Mouse (Mus musculus) liver, postnatal 0 days (tissue): Measurements from ENCODE around the gene C130073F10Rik.
A peak's percentile ranks its signal among the peaks of the same experiment; 100 is the strongest.

Experiments used
- CTCF ChIP-seq: sonication (generic); IDR thresholded peaks from 2 replicates; pipeline ENCODE4 v1.5.1; 2016; ENCODE audit warnings: antibody characterized with exemption, low read depth
- EP300 ChIP-seq: IDR thresholded peaks from 2 replicates; pipeline ENCODE4 v1.6.1; 2016; ENCODE audit warnings: antibody characterized with exemption, low read depth, mild to moderate bottlenecking

DNA sequence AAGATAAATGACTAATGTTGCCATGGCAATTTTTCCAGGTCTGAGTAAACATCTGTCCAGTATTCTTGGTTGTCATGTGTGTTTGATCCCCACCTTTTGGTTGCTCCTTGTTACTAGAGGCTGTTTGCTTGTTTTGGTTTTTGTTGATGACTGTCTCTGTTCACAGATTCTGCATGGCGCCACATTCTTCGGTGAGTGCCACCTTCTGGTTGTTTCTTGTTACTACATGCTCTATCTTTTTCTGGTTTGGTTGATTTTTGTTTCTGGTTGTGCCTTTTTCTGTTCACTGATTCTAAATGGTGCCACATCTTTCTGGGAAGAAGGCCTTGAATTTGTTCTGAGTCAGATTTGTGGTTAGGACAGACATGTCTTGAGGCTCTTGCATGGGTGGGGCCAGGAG lies 42.7 kb downstream of the C130073F10Rik start:
- TF ChIP-seq CTCF: peak; percentile 11; the same call in 1 of the 2 replicates
- TF ChIP-seq EP300: no peak
